Mouse (Mus musculus): ENCODE data around the gene Rin1. TPM values are rescaled to one million over a fixed set of nuclear protein-coding genes. Genes with fewer than 3 reads are reported as not detected.
"Not testable (repeated sequence)": the region's sequence is repeated elsewhere in the genome, so short reads cannot be mapped to it uniquely, and the experiment has no call there.

Gene Rin1
- 10 to 100 TPM; 59.6 to 66.7 TPM for total RNA-seq (2021)
- long read RNA-seq, experiment 1, full-length matches to known transcripts, result 7 of 49 reads
- long read RNA-seq, experiment 1, partial matches to known transcripts, result 27 of 49 reads
- long read RNA-seq, experiment 1, other reads (novel, unspliced or antisense), result 15 of 49 reads
- long read RNA-seq, experiment 2, full-length matches to known transcripts, result 14 of 69 reads
- long read RNA-seq, experiment 2, partial matches to known transcripts, result 32 of 69 reads
- long read RNA-seq, experiment 2, other reads (novel, unspliced or antisense), result 23 of 69 reads

DNA sequence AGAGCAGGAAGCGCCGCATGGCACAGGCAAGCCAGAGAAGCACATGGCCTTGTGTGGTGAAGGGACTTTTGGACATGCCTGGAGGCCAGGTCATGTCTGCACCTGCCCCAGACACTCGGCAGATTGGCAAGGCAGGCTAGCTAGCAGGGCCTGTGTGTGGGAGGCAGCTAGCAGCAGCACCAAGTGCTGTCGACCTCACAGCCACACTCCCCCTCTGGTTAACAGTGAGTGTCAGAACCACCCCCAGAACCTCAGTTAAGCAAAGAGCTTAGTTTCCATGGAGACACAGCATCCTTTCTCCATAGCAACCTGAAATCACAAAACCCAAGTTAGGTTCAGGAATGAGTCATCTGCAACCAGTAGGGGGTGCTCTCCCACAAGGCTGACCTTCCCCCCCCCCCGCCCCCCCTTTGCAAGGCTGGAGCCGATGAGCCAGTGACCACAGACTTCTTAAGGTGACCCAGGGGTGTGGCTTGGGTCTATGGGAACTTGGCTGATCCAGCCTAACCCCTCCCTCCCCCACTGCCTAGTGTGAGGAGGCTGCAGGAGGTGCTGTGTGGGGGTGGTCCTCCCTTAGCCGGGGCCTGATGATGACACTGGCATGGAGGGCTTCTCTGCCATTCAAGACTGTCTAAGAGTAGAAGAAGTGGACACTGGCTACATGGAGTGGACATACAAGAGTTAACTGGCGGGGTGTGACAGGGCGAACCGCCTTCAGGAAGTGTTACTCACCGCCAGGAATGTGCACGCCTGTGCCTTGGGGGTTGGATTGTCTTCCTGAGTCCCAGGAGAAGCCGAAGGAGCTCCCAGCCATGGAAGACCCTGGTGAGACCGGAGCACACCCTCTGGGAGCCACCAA is at the start of gene Rin1:
TSS of gene Rin1 (plus strand) at position 435 of the 859 bp plus-strand sequence.
- intact Hi-C loops (cut with DNase I), result no loop called here
- peak; percentile 78 to 94 for DNase-seq (ENCODE audit: low spot score in 2 of 2)

DNA sequence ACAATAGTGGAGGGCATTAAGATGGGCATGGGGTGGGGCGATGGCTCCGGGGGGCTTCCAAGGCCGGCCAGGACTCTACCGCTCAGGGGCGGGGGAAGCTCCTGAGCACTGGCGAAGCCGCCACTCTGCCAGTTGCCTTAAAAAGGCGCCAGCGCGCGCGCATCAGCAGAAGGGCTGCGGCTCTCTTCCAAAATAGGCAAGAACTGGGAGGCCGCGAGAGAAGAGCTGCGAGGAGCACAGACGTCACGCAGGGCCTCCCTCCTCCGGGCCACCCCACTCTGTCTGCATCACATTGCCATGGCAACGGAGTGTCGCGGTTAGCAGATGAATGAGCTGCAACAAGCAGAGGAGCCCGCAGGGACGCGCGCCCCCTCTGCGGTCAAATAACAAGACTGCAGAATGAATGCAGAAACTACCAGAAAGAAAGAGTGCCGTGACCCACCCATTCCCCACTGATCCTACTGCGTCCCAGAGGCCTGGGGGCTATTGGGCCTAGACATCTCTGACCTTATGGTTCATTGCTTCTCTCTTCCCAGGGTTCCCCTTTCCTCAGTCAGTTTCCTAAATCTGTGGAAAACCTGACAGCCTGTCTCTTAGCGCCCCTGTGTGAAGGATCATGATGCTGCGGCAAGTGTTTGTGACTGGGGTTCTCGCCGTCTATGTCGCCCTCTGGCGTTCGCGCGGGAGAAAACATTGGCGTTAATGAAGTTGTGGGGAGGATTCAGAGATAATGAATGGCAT is 48.4 kb upstream of the Rin1 start:
- intact Hi-C loops (cut with DNase I), result loop anchor here (1.0 to 5.0 kb wide), 3 partner anchors 21 to 245 kb away; partner anchors contain the start of genes Mrpl11 and Rbm4b
- DNase-seq (ENCODE audit: low spot score in 2 of 2), result peak; percentile 96 to 98

DNA sequence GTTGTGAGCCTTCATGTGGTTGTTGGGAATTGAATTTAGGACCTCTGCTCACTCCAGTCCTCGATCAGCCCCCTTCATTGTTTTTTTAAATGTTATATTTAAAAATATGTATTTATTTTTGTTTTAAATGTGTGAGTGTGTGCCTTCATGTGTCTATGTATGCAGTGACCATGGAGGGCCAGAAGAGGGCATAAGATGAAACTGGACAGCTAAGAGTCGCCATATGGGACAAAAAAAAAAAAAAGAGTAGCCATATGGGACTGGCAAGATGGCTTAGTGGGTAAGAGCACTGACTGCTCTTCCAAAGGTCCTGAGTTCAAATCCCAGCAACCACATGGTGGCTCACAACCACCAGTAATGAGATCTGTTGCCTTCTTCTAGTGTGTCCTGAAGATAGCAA is 46.6 kb upstream of the Rin1 start:
- intact Hi-C loops (cut with DNase I), result loop anchor here (5.0 kb wide), 2 partner anchors 41 to 246 kb away; partner anchors contain the start of genes Mrpl11 and Rbm4b
- DNase-seq (ENCODE audit: low spot score in 2 of 2), result not testable (repeated sequence)

DNA sequence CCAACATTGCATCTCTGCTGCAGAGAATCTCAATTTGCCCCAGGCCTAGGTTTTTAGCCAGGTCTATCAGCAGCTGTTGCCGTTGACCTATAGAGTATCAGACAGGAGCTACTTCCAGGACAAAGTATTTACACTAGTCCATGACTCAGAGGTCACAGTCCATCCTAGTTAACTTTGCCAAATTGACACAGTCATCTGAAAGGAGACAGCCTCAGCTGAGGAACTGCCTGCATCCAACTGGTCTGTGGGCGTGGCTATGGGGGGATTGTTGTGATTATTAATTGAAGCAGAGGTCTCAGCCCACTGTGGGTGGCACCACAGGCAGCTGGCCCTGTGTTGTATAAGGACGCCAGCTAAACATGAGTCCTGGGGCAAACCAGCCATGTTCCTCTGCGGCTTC is 45.4 kb upstream of the Rin1 start:
- DNase-seq (ENCODE audit: low spot score in 2 of 2), result no peak
- intact Hi-C loops (cut with DNase I), result loop anchor here (5.0 kb wide), 2 partner anchors 43 to 248 kb away; partner anchors contain the start of genes Mrpl11 and Rbm4b

DNA sequence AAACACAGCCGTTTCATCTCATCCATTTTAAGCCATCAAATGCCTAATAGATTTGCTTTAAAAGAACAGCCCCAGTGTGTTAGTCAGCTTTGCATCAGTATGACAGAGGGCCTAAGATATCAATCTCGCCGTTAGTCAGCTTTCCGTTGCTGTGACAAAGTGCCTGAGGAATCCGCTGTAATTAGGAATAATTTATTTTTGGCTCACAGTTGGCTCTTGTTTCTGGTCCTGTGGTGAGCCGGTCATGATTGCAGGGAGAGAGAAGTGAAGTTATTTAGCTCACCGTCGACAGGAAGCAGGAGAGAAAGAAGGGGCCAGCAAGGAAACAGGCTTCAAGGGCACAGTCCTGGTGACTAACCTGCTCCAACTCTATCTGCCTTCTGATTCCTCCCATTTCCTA is 37.1 kb upstream of the Rin1 start:
- intact Hi-C loops (cut with DNase I), result no loop called here
- DNase-seq (ENCODE audit: low spot score in 2 of 2), result no peak

DNA sequence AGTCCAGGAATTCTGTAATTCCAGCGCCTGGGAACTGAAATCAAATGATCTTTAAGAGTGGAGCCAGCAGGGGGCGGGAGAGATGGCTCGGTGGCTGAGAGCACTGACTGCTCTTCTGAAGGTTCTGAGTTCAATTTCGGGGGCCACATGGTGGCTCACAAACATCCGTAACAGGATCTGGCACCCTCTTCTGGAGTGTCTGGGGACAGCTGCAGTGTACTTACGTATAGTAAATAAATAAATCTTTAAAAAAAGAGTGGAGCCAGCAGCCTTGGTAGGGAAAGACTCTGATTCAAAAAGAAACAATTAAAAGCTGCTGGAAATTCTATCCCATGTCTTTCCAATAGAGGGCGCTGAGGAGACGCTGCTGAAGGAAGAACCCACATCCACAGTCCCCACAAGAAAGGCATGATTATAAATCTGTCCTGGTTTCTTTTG is 35.3 kb upstream of the Rin1 start:
- DNase-seq (ENCODE audit: low spot score in 2 of 2), result peak; percentile 54
- intact Hi-C loops (cut with DNase I), result no loop called here

DNA sequence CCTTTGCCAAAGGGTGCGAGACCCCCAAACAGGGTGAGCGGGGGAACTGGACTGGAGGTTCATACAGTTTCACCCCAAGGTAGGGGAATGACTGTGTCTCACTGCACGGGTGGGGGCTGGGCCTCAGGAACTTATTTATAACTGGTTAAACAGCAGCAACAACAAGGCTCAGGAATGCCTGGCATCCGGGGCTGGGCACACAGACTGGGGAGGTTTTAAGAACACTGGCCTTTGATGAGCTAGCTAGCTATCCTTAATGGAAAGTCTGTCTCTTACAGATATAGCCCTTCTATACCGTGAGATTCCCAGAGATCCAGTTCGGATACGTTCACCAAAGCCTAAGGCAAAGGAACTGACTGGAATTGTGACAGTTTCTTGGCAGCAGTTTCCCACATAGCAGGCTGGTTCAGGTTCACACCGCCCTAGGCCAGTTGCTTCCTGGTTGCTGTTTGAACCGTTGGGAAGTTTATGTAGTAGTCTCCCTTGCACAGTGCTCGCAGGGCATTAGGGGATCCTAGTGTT is 34.0 kb upstream of the Rin1 start:
- DNase-seq (ENCODE audit: low spot score in 2 of 2), result no peak
- intact Hi-C loops (cut with DNase I), result no loop called here

DNA sequence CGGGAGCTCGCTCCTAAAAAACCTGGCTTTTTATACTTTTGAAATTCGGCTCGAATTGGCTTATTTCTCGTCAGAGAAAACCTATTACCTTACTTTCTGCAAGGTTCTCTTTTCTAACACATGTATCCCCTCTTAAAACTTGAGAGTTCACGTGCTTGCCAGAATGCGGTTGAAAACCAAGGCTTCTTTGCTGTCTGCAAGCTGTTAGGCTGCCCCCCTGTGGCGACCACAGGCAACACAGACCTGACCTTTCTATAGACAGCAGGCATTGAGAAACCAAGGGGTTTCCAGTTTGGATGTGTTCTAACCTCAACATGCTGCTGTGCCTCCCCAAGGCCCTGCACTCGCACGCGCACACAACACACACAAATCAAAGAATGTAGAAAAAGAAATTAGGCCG is 33.5 kb upstream of the Rin1 start:
- peak; percentile 60 to 64 for DNase-seq (ENCODE audit: low spot score in 2 of 2)
- intact Hi-C loops (cut with DNase I), result no loop called here

DNA sequence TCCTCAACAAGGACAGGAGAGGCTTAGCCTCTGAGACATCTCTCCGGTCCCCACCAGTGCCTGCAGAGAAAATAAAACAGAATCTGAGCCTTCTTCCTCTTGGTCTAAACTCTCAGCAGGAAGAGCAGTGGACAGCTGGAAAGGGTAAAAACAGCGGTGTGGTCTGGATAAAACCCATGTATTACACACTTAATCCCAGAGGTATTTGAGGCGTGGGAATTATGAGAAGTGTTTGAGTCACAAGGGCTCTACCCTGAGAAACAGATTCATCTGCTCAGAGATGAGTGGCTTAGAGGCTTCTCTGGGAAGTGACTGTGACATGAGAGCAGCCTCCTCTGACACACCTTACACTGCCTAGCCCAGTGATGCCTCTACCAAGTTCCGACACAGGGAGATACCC is 32.7 kb upstream of the Rin1 start:
- intact Hi-C loops (cut with DNase I), result no loop called here
- no peak for DNase-seq (ENCODE audit: low spot score in 2 of 2)

DNA sequence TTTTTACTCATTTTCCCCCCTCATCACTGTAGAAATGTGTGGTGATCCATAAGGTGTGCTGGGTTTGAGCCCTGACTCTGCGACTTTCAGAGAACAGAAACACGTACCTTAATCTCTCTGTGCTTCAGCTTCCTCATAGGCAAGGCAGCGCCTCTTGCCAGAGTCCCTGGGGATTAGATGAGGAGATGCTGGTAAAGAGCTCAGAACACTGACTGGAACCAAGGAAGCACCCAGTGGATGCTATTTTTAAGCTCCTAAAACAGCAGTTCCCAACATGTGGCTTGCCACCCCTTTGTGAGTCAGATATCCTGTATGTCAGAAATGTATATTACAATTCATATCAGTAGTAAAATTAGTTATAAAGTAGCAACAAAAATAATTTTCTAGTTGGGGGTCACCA is 32.1 kb upstream of the Rin1 start:
- no peak for DNase-seq (ENCODE audit: low spot score in 2 of 2)
- intact Hi-C loops (cut with DNase I), result no loop called here

DNA sequence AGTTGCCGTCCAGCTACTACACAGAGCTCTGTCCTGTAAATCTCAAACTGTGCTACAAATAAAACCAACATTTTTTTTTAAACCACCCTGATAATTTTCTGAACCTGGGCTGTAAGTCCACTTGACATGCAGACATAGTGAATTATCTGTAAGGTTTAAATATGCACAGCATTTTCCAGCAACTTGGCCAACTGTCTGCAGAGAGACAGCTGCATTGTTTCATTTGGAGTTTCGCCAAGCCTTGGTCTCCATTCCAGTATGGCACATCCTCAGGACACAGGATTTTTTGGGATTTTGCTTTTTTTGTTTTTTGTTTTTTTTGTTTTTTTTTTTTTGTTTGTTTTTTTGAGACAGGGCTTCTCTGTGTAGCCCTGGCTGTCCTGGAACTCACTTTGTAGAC is 28.9 kb upstream of the Rin1 start:
- DNase-seq (ENCODE audit: low spot score in 2 of 2), result no peak
- intact Hi-C loops (cut with DNase I), result no loop called here

DNA sequence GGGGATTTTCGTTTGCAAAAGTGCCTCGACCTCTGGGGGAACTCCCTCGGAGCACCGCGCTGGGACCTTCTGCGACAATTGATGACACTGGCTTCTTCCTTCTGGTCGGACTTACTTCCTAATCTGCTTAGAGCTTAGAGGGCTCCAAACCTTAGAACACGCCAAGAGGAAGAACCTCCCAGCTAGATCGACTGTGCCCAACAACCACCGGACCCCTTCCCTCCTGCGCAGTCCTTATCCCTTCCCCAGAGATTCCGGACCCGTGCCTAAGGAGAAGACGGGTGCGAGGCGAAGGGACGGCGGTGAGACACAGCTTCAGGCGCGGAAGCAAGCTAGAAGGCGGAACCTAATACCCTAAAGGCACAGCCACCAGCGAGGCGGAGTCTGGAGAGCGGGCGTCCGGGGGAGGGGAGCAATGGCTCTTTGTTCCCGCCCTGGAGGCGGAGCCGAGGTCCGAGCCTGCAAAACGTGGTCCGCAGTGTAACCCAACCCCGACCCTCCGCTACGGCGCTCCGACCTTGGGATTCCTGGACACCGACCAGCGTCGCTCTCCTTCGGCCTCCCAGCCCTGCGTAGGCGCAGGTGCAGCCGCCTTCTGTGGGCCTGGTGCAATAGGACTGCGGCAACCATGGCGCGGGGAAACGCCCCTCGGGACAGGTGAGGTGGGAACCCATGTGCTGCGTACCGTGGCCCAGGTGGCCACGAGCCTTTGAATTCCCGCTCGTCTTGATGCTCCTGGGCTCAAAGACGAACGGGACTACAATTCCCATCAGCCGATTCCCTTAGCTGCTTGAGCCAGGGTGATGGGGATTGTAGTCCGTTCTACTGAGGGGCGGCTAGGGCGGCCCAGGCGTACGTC is 26.4 kb upstream of the Rin1 start, which contains the start of gene Slc29a2:
TSS of gene Slc29a2 (plus strand) at position 240 of the 859 bp plus-strand sequence.
- peak; percentile 87 to 88 for DNase-seq (ENCODE audit: low spot score in 2 of 2)
- intact Hi-C loops (cut with DNase I), result no loop called here

DNA sequence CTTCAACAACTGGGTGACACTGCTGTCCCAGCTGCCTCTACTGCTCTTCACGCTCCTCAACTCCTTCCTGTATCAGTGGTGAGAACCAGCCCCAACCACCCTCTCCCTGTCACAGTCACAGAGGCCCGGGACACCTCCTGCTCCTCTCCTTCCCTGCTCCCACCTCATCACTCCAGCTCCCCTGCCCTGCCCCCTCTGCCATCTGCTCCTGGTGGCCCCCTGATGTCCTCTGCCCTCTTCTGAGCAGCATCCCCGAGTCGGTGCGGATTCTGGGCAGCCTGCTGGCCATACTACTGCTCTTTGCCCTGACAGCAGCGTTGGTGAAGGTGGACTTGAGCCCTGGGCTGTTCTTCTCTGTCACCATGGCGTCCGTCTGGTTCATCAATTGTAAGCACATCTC is 24.2 kb upstream of the Rin1 start:
- intact Hi-C loops (cut with DNase I), result no loop called here
- DNase-seq (ENCODE audit: low spot score in 2 of 2), result no peak

DNA sequence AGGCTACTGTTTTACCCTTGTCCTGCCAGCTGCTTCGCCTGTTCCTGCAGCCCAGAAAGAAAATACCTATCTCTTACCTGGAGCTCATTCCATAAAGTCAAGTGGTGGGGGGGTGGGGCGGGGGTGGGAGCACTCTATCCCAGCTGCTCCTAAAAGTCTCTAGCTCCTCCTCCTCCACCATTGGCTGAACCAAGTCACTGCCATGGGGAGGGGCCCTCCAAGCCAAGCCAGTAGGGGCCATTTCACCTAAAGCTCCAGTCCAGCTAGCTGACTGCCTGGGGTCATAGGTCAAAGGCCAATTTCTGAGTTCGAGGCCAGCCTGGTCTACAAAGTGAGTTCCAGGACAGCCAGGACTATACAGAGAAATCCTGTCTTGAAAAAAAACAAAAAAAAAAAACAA is 17.6 kb upstream of the Rin1 start:
- no peak for DNase-seq (ENCODE audit: low spot score in 2 of 2)
- intact Hi-C loops (cut with DNase I), result no loop called here

DNA sequence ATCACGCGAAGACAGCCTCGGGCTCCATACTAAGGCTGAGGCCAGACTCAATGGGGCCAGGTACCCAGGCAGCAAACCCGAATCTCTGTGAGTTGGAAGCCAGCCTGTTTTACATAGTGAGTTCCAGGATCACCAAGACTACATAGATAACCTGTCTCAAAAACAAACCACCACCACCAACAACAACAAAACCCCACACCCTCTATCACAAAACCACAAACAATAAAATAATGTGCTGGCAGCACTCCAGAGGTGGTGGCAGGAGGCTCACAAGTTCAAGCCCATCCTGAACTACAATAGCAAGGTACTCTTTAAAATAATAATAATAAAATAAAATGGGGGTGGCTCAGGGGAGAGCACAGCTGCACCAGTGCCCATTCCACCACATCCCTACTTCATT is 13.7 kb upstream of the Rin1 start:
- intact Hi-C loops (cut with DNase I), result no loop called here
- DNase-seq (ENCODE audit: low spot score in 2 of 2), result no peak

DNA sequence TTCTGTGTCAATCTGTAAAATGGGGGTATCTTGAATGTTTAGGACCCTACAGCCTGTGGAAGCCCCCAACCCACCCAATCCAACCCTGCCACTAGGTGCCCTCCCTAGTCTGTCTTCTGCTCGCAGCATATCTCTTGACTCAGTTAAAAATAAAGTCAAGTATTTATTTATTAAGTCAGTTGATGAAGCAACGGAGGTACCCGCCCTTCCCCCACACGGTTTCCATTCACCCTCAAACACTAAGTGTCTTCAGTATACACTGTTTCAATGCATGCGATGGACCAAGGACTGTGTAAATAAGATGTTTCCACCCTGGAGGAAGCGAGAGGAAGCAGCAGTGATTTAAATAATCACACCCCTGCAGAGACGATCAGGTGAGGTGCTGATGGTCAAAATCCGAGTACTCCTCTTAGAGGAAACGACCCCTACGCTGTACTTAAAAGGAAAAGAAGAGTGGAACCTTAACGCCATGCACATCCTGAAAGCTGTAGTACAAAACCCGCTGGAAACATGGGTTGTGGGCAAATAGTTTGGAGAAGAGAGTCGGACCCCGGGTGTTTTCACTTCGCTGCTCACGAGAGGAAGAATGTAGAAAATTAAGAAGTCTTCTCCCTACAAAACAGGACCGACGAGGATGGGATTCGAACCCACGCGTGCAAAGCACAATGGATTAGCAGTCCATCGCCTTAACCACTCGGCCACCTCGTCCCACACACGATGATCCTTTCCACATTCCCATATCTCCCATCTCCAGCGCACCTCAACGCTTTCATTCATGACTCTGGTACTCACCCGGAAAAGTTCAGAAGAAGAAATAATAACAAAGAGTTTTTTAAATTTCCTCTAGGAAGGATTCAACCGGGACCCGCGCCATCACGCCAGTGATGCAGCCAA is 12.4 kb upstream of the Rin1 start:
- intact Hi-C loops (cut with DNase I), result no loop called here
- DNase-seq (ENCODE audit: low spot score in 2 of 2), result peak; percentile 82 to 88

DNA sequence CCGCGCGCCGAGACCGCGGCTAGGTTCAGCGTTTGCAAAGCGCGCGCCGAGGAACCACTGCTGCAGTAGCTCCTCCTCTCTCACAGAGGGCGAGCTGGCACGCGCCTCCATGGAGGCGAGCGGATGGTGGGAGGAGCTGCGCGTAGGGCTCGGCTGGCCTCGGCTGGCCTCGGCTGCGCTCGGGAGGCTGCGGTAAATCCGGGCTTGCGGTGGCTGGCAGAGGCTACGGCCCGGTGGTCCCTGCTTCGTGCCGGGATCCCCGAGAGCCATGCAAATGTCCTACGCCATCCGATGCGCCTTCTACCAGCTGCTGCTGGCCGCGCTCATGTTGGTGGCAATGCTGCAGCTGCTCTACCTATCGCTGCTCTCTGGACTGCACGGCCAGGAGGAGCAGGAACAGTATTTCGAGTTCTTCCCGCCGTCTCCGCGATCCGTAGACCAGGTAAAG is 11.5 kb upstream of the Rin1 start, which contains the start of the genes B4gat1 and AC124502.3:
TSS of gene B4gat1 (plus strand) at position 118 of the 448 bp plus-strand sequence.
TSS of gene AC124502.3 (plus strand) at position 183 of the 448 bp plus-strand sequence.
- intact Hi-C loops (cut with DNase I), result no loop called here
- DNase-seq (ENCODE audit: low spot score in 2 of 2), result peak; percentile 92

All from left cerebral cortex, postnatal 14 days (tissue).